25 mouse cellular contexts compared by ENCODE assay signal in the genomic region with DNA sequence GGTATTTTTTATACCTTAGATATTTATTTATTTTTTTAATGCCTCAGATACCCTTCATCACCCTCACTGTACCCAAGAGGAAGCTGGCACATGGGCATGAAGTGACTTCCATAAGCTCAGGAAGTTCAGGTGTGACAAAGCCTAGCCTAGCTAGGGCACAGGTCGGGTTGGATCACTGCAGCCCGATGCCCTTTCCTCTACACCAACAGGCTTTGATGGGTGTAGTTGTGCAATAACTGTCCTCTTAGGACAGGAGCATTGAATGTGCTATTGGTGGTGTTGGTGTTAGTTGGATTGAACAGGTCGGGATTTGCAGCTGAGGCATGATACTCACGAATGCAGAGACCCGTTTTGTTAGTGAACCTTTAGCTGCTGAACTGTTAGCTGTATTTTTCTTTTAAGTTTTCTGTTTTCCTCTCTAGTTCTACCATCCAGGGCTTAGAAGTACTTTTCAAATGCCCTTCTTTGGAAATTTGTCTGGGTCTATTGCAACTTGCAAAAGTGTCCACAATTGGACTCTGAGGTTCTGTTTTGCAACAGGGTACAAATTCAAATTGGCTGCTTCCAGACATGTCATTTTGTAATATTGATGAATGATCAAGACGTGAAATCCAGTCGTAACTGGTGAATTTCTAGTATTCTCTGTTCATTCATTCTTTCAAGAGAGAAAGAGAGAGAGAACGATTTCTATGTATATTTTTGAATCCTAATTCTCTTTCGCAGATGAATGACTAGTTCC. TPM values are rescaled to one million over a fixed set of nuclear protein-coding genes. Genes with fewer than 3 reads are reported as not detected.
A peak's percentile ranks its signal among the peaks of the same experiment; 100 is the strongest.
DNase-seq lines count a peak whose midpoint lies in the region; ATAC-seq and TF ChIP-seq lines count a peak whose summit lies in the region.
"Had no signal": no experiment of that assay in that cellular context is flagged by ENCODE, and none has a peak within 500 bp of the region (broad histone marks: within the 10 kb centered on the region; RNA-seq: fewer than 3 reads in every experiment).

No protein-coding gene starts in this region.

- H3K27ac ChIP-seq in gastrocnemius, adult 2 months, result peak overlapping the region; percentile 56
- H3K27ac ChIP-seq in lung, embryonic 14.5 days (ENCODE audit: low read depth), result peak overlapping the region; percentile 40; the same call in 1 of the 2 replicates
- no peak overlapping the region for H3K27ac ChIP-seq in midbrain, embryonic 16.5 days (ENCODE audit: low read length)
- no peak overlapping the region for H3K27ac ChIP-seq in midbrain, embryonic 11.5 days (ENCODE audit: low read depth, low read length)
- H3K27ac ChIP-seq in embryonic facial prominence, embryonic 15.5 days (replicated peaks), result 0 out of 2 replicates have a peak overlapping the region, but pooled peaks have one; percentile 71
- H3K27ac ChIP-seq: hindbrain, postnatal 0 days; kidney, embryonic 15.5 days; liver, embryonic 13.5 days had no signal

- no peaks in the 10 kb centered on the region for H3K9me3 ChIP-seq in lung, embryonic 14.5 days (ENCODE audit: low read depth, low read length)
- H3K9me3 ChIP-seq in midbrain, embryonic 16.5 days (replicated peaks; ENCODE audit: control insufficient read depth, low read length, poor library complexity, severe bottlenecking), result no peaks in the 10 kb centered on the region
- no peaks in the 10 kb centered on the region for H3K9me3 ChIP-seq in midbrain, embryonic 11.5 days (ENCODE audit: control insufficient read depth, low read length)
- no peaks in the 10 kb centered on the region for H3K9me3 ChIP-seq in embryonic facial prominence, embryonic 15.5 days (replicated peaks)
- H3K9me3 ChIP-seq: kidney, embryonic 15.5 days; liver, embryonic 13.5 days had no signal

- no peaks in the 10 kb centered on the region for H3K36me3 ChIP-seq in lung, embryonic 14.5 days (ENCODE audit: insufficient read depth)
- no peaks in the 10 kb centered on the region for H3K36me3 ChIP-seq in midbrain, embryonic 16.5 days (ENCODE audit: control insufficient read depth, insufficient read depth, low read length)
- peaks cover 6% of the 10 kb centered on the region for H3K36me3 ChIP-seq in midbrain, embryonic 11.5 days (ENCODE audit: control insufficient read depth, insufficient read depth, low read length)
- H3K36me3 ChIP-seq in embryonic facial prominence, embryonic 15.5 days, result no peaks in the 10 kb centered on the region
- H3K36me3 ChIP-seq: G1E; liver, embryonic 13.5 days had no signal

- intact Hi-C loops in gastrocnemius, adult 2 months (cut with DNase I), result no loop called here
- intact Hi-C loops in gastrocnemius, postnatal 36 days (cut with DNase I), result no loop called here

- no peak overlapping the region; the same call in 1 of the 2 replicates for H3K4me2 ChIP-seq in lung, embryonic 14.5 days
- H3K4me2 ChIP-seq in midbrain, embryonic 16.5 days (ENCODE audit: low read length), result peak overlapping the region; percentile 22; the same call in 1 of the 2 replicates
- no peak overlapping the region for H3K4me2 ChIP-seq in midbrain, embryonic 11.5 days
- H3K4me2 ChIP-seq in embryonic facial prominence, embryonic 15.5 days (replicated peaks), result no peak overlapping the region
- H3K4me2 ChIP-seq: heart, embryonic 11.5 days; kidney, embryonic 15.5 days; liver, embryonic 13.5 days had no signal

- H3K4me3 ChIP-seq in gastrocnemius, adult 2 months, result no peak overlapping the region; the same call in 1 of the 2 replicates
- H3K4me3 ChIP-seq in lung, embryonic 14.5 days (ENCODE audit: low read depth, low read length), result no peak overlapping the region
- H3K4me3 ChIP-seq in midbrain, embryonic 16.5 days (ENCODE audit: low read depth, low read length), result no peak overlapping the region
- H3K4me3 ChIP-seq in midbrain, embryonic 11.5 days (ENCODE audit: low read depth, low read length), result no peak overlapping the region
- H3K4me3 ChIP-seq in embryonic facial prominence, embryonic 15.5 days (replicated peaks), result no peak overlapping the region
- H3K4me3 ChIP-seq: erythroblast, embryonic 14.5 days; kidney, embryonic 15.5 days; liver, embryonic 13.5 days had no signal

- no peaks in the 10 kb centered on the region for H3K27me3 ChIP-seq in lung, embryonic 14.5 days (ENCODE audit: insufficient read depth, low read length)
- no peaks in the 10 kb centered on the region for H3K27me3 ChIP-seq in midbrain, embryonic 16.5 days (ENCODE audit: control insufficient read depth, insufficient read depth, low read depth, low read length)
- no peaks in the 10 kb centered on the region for H3K27me3 ChIP-seq in midbrain, embryonic 11.5 days (ENCODE audit: control insufficient read depth, insufficient read depth, low read length)
- H3K27me3 ChIP-seq in embryonic facial prominence, embryonic 15.5 days, result no peaks in the 10 kb centered on the region
- H3K27me3 ChIP-seq: CH12.LX; kidney, embryonic 15.5 days; Patski had no signal

- no peak for ATAC-seq in lung, embryonic 14.5 days (ENCODE audit: insufficient read depth)
- no peak for ATAC-seq in midbrain, embryonic 16.5 days
- ATAC-seq in midbrain, embryonic 11.5 days (ENCODE audit: low FRiP score), result no peak
- no peak for ATAC-seq in embryonic facial prominence, embryonic 15.5 days (ENCODE audit: insufficient number of reproducible peaks, low FRiP score, low TSS enrichment, low read depth)
- no peak for ATAC-seq in frontal cortex, adult (ENCODE audit: low TSS enrichment)
- ATAC-seq: hindbrain, postnatal 0 days; Patski had no signal

- TF ChIP-seq CTCF in gastrocnemius, adult 2 months (IDR thresholded peaks at IDR 0.05), result no peak
- TF ChIP-seq CTCF in lung, embryonic 14.5 days (IDR thresholded peaks at IDR 0.05; ENCODE audit: low read depth), result no peak

- H3K4me1 ChIP-seq in lung, embryonic 14.5 days (ENCODE audit: insufficient read depth), result peaks cover 20% of the 10 kb centered on the region
- H3K4me1 ChIP-seq in midbrain, embryonic 16.5 days (ENCODE audit: control insufficient read depth, insufficient read depth, low read length), result peaks cover 36% of the 10 kb centered on the region
- peaks cover 16% of the 10 kb centered on the region for H3K4me1 ChIP-seq in midbrain, embryonic 11.5 days (ENCODE audit: control insufficient read depth, insufficient read depth, low read length)
- H3K4me1 ChIP-seq in embryonic facial prominence, embryonic 15.5 days, result peaks cover 24% of the 10 kb centered on the region
- H3K4me1 ChIP-seq: liver, embryonic 13.5 days had no signal

- 66% methylated on average over 9 of the region's 9 CpGs for WGBS in lung, embryonic 14.5 days
- WGBS in midbrain, embryonic 16.5 days, result 93% methylated on average over 9 of the region's 9 CpGs
- WGBS in midbrain, embryonic 11.5 days, result 90% methylated on average over 9 of the region's 9 CpGs
- 71% methylated on average over 9 of the region's 9 CpGs for WGBS in embryonic facial prominence, embryonic 15.5 days

- no peak overlapping the region for H3K9ac ChIP-seq in lung, embryonic 14.5 days
- no peak overlapping the region for H3K9ac ChIP-seq in midbrain, embryonic 16.5 days (ENCODE audit: low read depth, low read length)
- no peak overlapping the region for H3K9ac ChIP-seq in midbrain, embryonic 11.5 days (ENCODE audit: low read length)
- no peak overlapping the region for H3K9ac ChIP-seq in embryonic facial prominence, embryonic 15.5 days
- H3K9ac ChIP-seq: kidney, embryonic 15.5 days; liver, embryonic 13.5 days had no signal

- no peak for DNase-seq in gastrocnemius, adult 2 months
- DNase-seq in gastrocnemius, postnatal 36 days, result no peak
- no peak for DNase-seq in lung, embryonic 14.5 days
- DNase-seq in lung, postnatal 36 days, result no peak
- DNase-seq in midbrain, embryonic 11.5 days (ENCODE audit: low spot score, missing footprints), result no peak
- DNase-seq: adrenal gland, adult 2 months; B cell, adult 2 months; cerebellum, adult 11-12 months; cerebellum, postnatal 10 days; heart, postnatal 14 days; kidney, adult 11 months; layer of hippocampus, postnatal 36 days; liver, embryonic 13.5 days; thymus, postnatal 14 days had no signal

RNA-seq across cellular contexts. Expression of gene Zfp462, which starts 9.0 kb away (rescaled TPM):
- total RNA-seq in gastrocnemius, adult 2 months (2021), result 10 to 100 TPM; 20.9 to 27.4 TPM
- total RNA-seq in gastrocnemius, postnatal 36 days (2021), result 10 to 100 TPM in 1 of 2 experiments, 1 to 10 TPM in 1; 9.3 to 12.0 TPM
- polyA plus RNA-seq in lung, embryonic 14.5 days (2014; fragmentation: Nextera tagmentation; extraction: Ambion mirVana), result 3.7 and 3.8 TPM in 2 replicates
- 9.9 and 15.5 TPM in 2 replicates for polyA plus RNA-seq in midbrain, embryonic 16.5 days (2015; fragmentation: Nextera tagmentation; extraction: Ambion mirVana)
- 18.7 and 20.2 TPM in 2 replicates for polyA plus RNA-seq in midbrain, embryonic 11.5 days (2014; fragmentation: Nextera tagmentation; extraction: Ambion mirVana)
- polyA plus RNA-seq in embryonic facial prominence, embryonic 15.5 days (2015; fragmentation: Nextera tagmentation; extraction: Ambion mirVana), result 3.5 and 3.7 TPM in 2 replicates
- total RNA-seq: CH12.LX; neutrophil, adult 5-6 weeks had no signal
- polyA plus RNA-seq: erythroblast, embryonic 14.5 days; G1E had no signal

Comparison
In these comparisons a context has a peak if more than half of its experiments do, and no peak if none do; other contexts are left out.
1. H3K27ac ChIP-seq: peak in gastrocnemius, adult 2 months (single experiment), lung, embryonic 14.5 days (single experiment) and embryonic facial prominence, embryonic 15.5 days (single experiment); none in midbrain, embryonic 16.5 days (single experiment) and midbrain, embryonic 11.5 days (single experiment).